Mouse (Mus musculus) myocyte (in vitro differentiated cells): ENCODE measurements around the gene Heatr3.

Source experiments
- MAX ChIP-seq: IDR thresholded peaks from one replicate; pipeline ENCODE4 v1.6.1; 2011; ENCODE audit warnings: low read depth, mild to moderate bottlenecking, control low read depth
- MYOD1 ChIP-seq, 3 experiments: IDR thresholded peaks; one replicate each; pipeline ENCODE4 v1.6.1; 2011; ENCODE audit warnings: control low read depth in 2 of 3, low read depth in 2 of 3, mild to moderate bottlenecking in 2 of 3, moderate library complexity in 1 of 3; ENCODE audit not compliant: insufficient read length in 2 of 3, control insufficient read depth in 1 of 3
- POLR2A ChIP-seq: IDR thresholded peaks from one replicate; pipeline ENCODE4 v1.6.1; 2011; ENCODE audit warnings: low read depth, mild to moderate bottlenecking, control low read depth, moderate library complexity; ENCODE audit not compliant: insufficient read length
- POLR2AphosphoS2 ChIP-seq: IDR thresholded peaks from one replicate; pipeline ENCODE4 v1.6.1; 2011; ENCODE audit warnings: low read depth, control low read depth; ENCODE audit not compliant: insufficient read length

- TF ChIP-seq MYOD1 (IDR thresholded peaks at IDR 0.05; ENCODE audit: control insufficient read depth in 1 of 3, insufficient read length in 2 of 3, low read depth in 2 of 3) (no peak), POLR2AphosphoS2 (no peak), POLR2A (no peak), MAX (no peak)
These were observed 83.7 kb downstream of the Heatr3 start for GRCm38 (mm10) chr8:88221353-88221752.
